Mouse (Mus musculus) MEL (cell line): Measurements from ENCODE around the gene Impdh1. TPM values are rescaled to one million over a fixed set of nuclear protein-coding genes. Genes with fewer than 3 reads are reported as not detected.

ENCODE experiments used
- DNase-seq: peaks from one replicate; pipeline ENCODE4 v3.0.0; 2011; ENCODE audit warnings: low read depth, low spot score
- H3K27ac ChIP-seq: 2 replicates; pipeline ENCODE4 v1.5.1; 2012; ENCODE audit warnings: low read depth, mild to moderate bottlenecking, control low read depth, low read length, moderate library complexity; ENCODE audit not compliant: control insufficient read depth
- H3K27me3 ChIP-seq, 2 experiments: fragments of 150-350 bp in 1 of 2; sonication (generic) in 1 of 2; 2 replicates each; pipeline ENCODE4 v1.6.1; 2012; ENCODE audit warnings: low read length in 2 of 2, mild to moderate bottlenecking in 2 of 2, improper control_type of control experiment in 1 of 2, moderate library complexity in 1 of 2; ENCODE audit not compliant: insufficient read depth in 2 of 2, control insufficient read depth in 1 of 2
- H3K36me3 ChIP-seq, 2 experiments: 2 replicates each; pipeline ENCODE4 v1.6.1; 2012 to 2014; ENCODE audit warnings: low read length in 2 of 2, improper control_type of control experiment in 1 of 2, inconsistent platforms in 1 of 2, mild to moderate bottlenecking in 1 of 2; ENCODE audit not compliant: insufficient read depth in 2 of 2, control insufficient read depth in 1 of 2
- H3K4me1 ChIP-seq, 2 experiments: fragments of 150-350 bp in 1 of 2; sonication (generic) in 1 of 2; 2 replicates each; pipeline ENCODE4 v1.6.1; 2012; ENCODE audit warnings: low read length in 2 of 2, improper control_type of control experiment in 1 of 2, mild to moderate bottlenecking in 1 of 2; ENCODE audit not compliant: insufficient read depth in 2 of 2, control insufficient read depth in 1 of 2
- H3K4me3 ChIP-seq, 2 experiments: fragments of 150-350 bp in 1 of 2; sonication (generic) in 1 of 2; 2 replicates each; pipeline ENCODE4 v1.5.1; 2012; ENCODE audit warnings: low read depth in 2 of 2, low read length in 2 of 2, mild to moderate bottlenecking in 2 of 2, moderate library complexity in 2 of 2, control low read depth in 1 of 2, improper control_type of control experiment in 1 of 2; ENCODE audit not compliant: control insufficient read depth in 1 of 2, insufficient read depth in 1 of 2
- H3K79me2 ChIP-seq: 2 replicates; pipeline ENCODE4 v1.6.1; 2012; ENCODE audit warnings: mild to moderate bottlenecking, low read length, moderate library complexity; ENCODE audit not compliant: control insufficient read depth, poor library complexity, insufficient read depth
- H3K9ac ChIP-seq: 2 replicates; pipeline ENCODE4 v1.6.1; 2012; ENCODE audit warnings: low read depth, mild to moderate bottlenecking, control low read depth, low read length, moderate library complexity; ENCODE audit not compliant: control insufficient read depth, poor library complexity, severe bottlenecking
- H3K9me3 ChIP-seq: fragments of 150-350 bp; sonication (generic); replicated peaks from 2 replicates; pipeline ENCODE4 v1.6.1; 2012; ENCODE audit warnings: mild to moderate bottlenecking, low read length, improper control_type of control experiment, moderate library complexity; ENCODE audit not compliant: insufficient read depth
- BHLHE40 ChIP-seq: IDR thresholded peaks from 2 replicates; pipeline ENCODE4 v1.6.1; 2012; ENCODE audit warnings: low read depth, mild to moderate bottlenecking, inconsistent platforms, low read length, improper control_type of control experiment, borderline replicate concordance
- CHD1 ChIP-seq: IDR thresholded peaks from 2 replicates; pipeline ENCODE4 v1.6.1; 2012; ENCODE audit warnings: low read depth, mild to moderate bottlenecking, inconsistent platforms, low read length, improper control_type of control experiment
- CHD2 ChIP-seq: IDR thresholded peaks from 2 replicates; pipeline ENCODE4 v1.6.1; 2011; ENCODE audit warnings: low read length, improper control_type of control experiment
- CTCF ChIP-seq, 3 experiments: IDR thresholded peaks in 2 of 3; conservative IDR thresholded peaks in 1 of 3; 2 replicates each; pipeline ENCODE4 v1.5.1; 2011 to 2012; ENCODE audit warnings: low read length in 3 of 3, low read depth in 2 of 3, mild to moderate bottlenecking in 2 of 3, improper control_type of control experiment in 1 of 3, inconsistent platforms in 1 of 3, mixed read lengths in 1 of 3, moderate library complexity in 1 of 3; ENCODE audit not compliant: control insufficient read depth in 1 of 3, insufficient read depth in 1 of 3, poor library complexity in 1 of 3, severe bottlenecking in 1 of 3
- EP300 ChIP-seq, 2 experiments: IDR thresholded peaks; 2 replicates each; pipeline ENCODE4 v1.6.1; 2011; ENCODE audit warnings: improper control_type of control experiment in 2 of 2, low read length in 2 of 2, low read depth in 1 of 2, mild to moderate bottlenecking in 1 of 2
- MAZ ChIP-seq: IDR thresholded peaks from 2 replicates; pipeline ENCODE4 v1.6.1; 2012; ENCODE audit warnings: low read depth, mild to moderate bottlenecking, inconsistent platforms, low read length, improper control_type of control experiment
- NELFE ChIP-seq: IDR thresholded peaks from 2 replicates; pipeline ENCODE4 v1.6.1; 2011; ENCODE audit warnings: low read depth, low read length, improper control_type of control experiment
- POLR2A ChIP-seq, 2 experiments: IDR thresholded peaks; 2 replicates each; pipeline ENCODE4 v1.6.1; 2011 to 2012; ENCODE audit warnings: low read length in 2 of 2, mild to moderate bottlenecking in 2 of 2, control low read depth in 1 of 2, improper control_type of control experiment in 1 of 2, low read depth in 1 of 2, moderate library complexity in 1 of 2; ENCODE audit not compliant: control insufficient read depth in 1 of 2, insufficient read depth in 1 of 2, poor library complexity in 1 of 2
- POLR2AphosphoS5 ChIP-seq: IDR thresholded peaks from 2 replicates; pipeline ENCODE4 v1.6.1; 2012; ENCODE audit warnings: low read depth, borderline replicate concordance, mild to moderate bottlenecking, inconsistent platforms, low read length, moderate library complexity, mixed read lengths
- SIN3A ChIP-seq: IDR thresholded peaks from 2 replicates; pipeline ENCODE4 v1.6.1; 2012; ENCODE audit warnings: low read length, improper control_type of control experiment, inconsistent platforms
- TCF12 ChIP-seq: IDR thresholded peaks from 2 replicates; pipeline ENCODE4 v1.6.1; 2014; ENCODE audit warnings: low read depth, mild to moderate bottlenecking, inconsistent platforms, low read length, improper control_type of control experiment, moderate library complexity
- UBTF ChIP-seq: IDR thresholded peaks from 2 replicates; pipeline ENCODE4 v1.6.1; 2012; ENCODE audit warnings: low read depth, mild to moderate bottlenecking, inconsistent platforms, low read length, improper control_type of control experiment, moderate library complexity, borderline replicate concordance; ENCODE audit not compliant: insufficient read depth
- USF1 ChIP-seq: IDR thresholded peaks from 2 replicates; pipeline ENCODE4 v1.6.1; 2014; ENCODE audit warnings: low read depth, mild to moderate bottlenecking, inconsistent platforms, low read length, improper control_type of control experiment, moderate library complexity
- ZC3H11A ChIP-seq: IDR thresholded peaks from 2 replicates; pipeline ENCODE4 v1.6.1; 2012; ENCODE audit warnings: low read depth, mild to moderate bottlenecking, inconsistent platforms, low read length, improper control_type of control experiment
- ZMIZ1 ChIP-seq: IDR thresholded peaks from 2 replicates; pipeline ENCODE4 v1.6.1; 2012; ENCODE audit warnings: low read depth, mild to moderate bottlenecking, inconsistent platforms, low read length, improper control_type of control experiment, moderate library complexity
- polyA plus RNA-seq, 2 experiments: library from polyadenylated mRNA; stranded (reverse) in 1 of 2; unstranded in 1 of 2; fragments of >175 nt in 1 of 2; fragments of >200 nt in 1 of 2; gene quantifications; 2 replicates each; pipeline versions ENCODE4 v1.2.1 to v1.2.4; 2012; ENCODE audit warnings: low replicate concordance in 2 of 2, low read depth in 1 of 2; ENCODE audit not compliant: insufficient read length in 2 of 2, insufficient read depth in 1 of 2, missing spikeins in 1 of 2
- total RNA-seq: library from RNA; depleted of rRNA; stranded (reverse); fragments of 300-350 nt; gene quantifications from 2 replicates; pipeline ENCODE4 v1.2.3, GENCODE M21; 2012

Gene Impdh1
- total and polyA plus RNA-seq, 3 experiments = 15.3 to 55.1 TPM; not detected in 1

- Histone ChIP-seq H3K79me2 (no peaks in the 10 kb centered on the region; the same call in 1 of the 2 replicates), H3K4me3 (peak overlapping the region; percentile 68 to 90), H3K27ac (no peak overlapping the region), H3K4me1 (peaks cover 6 to 29% of the 10 kb centered on the region in 2 experiments), H3K27me3 (no peaks in the 10 kb centered on the region), H3K9me3 (no peaks in the 10 kb centered on the region), H3K9ac (peak overlapping the region; percentile 84), H3K36me3 (peaks cover 0 to 8% of the 10 kb centered on the region in 2 experiments; a peak in 2 of 4 replicates)
- no peak for DNase-seq
- TF ChIP-seq CTCF (IDR thresholded peaks at IDR 0.05 in 2 of 3, conservative IDR thresholded peaks at IDR 0.05 in 1 of 3; ENCODE audit: control insufficient read depth in 1 of 3, insufficient read depth in 1 of 3, low read depth in 2 of 3, low read length in 3 of 3, poor library complexity in 1 of 3, severe bottlenecking in 1 of 3) (no peak), NELFE (no peak), POLR2AphosphoS5 (no peak), ZC3H11A (no peak), CHD1 (0 out of 2 replicates have a peak, but pooled peaks have one; percentile 31)
These were observed 1.4 kb downstream of the Impdh1 start for GRCm38 (mm10) chr6:29214776-29215175.

GRCm38 (mm10) chr6:29214245-29214644 is 1.9 kb downstream of the Impdh1 start:
- Histone ChIP-seq H3K36me3 (peaks cover 0 to 8% of the 10 kb centered on the region in 2 experiments; a peak in 2 of 4 replicates), H3K27me3 (no peaks in the 10 kb centered on the region), H3K79me2 (no peaks in the 10 kb centered on the region; the same call in 1 of the 2 replicates), H3K4me1 (peaks cover 7 to 29% of the 10 kb centered on the region in 2 experiments), H3K27ac (no peak overlapping the region), H3K9ac (no peak overlapping the region), H3K9me3 (no peaks in the 10 kb centered on the region), H3K4me3 (no peak overlapping the region)
- TF ChIP-seq USF1 (no peak), MAZ (no peak), NELFE (no peak), ZMIZ1 (no peak), UBTF (no peak), SIN3A (no peak), TCF12 (no peak), CHD2 (no peak), POLR2AphosphoS5 (no peak), BHLHE40 (no peak), POLR2A (IDR thresholded peaks at IDR 0.05; ENCODE audit: control insufficient read depth in 1 of 2, insufficient read depth in 1 of 2, low read depth in 1 of 2, low read length in 2 of 2, poor library complexity in 1 of 2) (no peak), EP300 (IDR thresholded peaks at IDR 0.05; ENCODE audit: low read depth in 1 of 2, low read length in 2 of 2) (no peak), CTCF (IDR thresholded peaks at IDR 0.05 in 2 of 3, conservative IDR thresholded peaks at IDR 0.05 in 1 of 3; ENCODE audit: control insufficient read depth in 1 of 3, insufficient read depth in 1 of 3, low read depth in 2 of 3, low read length in 3 of 3, poor library complexity in 1 of 3, severe bottlenecking in 1 of 3) (no peak)
- DNase-seq = no peak
